Mouse (Mus musculus): Measurements from ENCODE around the gene Tcstv1. TPM values are rescaled to one million over a fixed set of nuclear protein-coding genes. Genes with fewer than 3 reads are reported as not detected.
"Not testable (repeated sequence)": the region's sequence is repeated elsewhere in the genome, so short reads cannot be mapped to it uniquely, and the experiment has no call there.

Gene Tcstv1
- not detected for total RNA-seq (2021)

DNA sequence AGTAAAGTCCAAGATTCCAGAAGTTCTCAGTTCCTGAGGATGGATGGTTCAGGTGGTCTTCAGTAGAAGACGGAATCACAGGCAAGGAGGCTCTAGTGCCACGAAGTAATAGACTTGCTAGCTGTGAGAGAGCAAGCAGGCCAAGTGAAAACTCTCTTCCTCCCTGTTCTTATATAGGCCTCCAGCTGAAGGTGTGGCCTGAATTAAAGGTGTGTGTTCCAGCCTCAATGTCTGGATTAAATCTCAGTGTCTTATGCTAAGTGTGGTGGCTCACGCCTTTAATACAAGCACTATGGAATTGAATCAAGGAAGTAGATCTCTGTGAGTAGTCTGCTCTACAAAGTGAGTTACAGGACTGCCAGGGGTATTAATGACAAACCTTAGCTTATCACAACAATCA, at the start of gene Tcstv1:
Gene Tcstv1, minus strand, starts transcription at position 101 of the 400 bp plus-strand sequence.
- not testable (repeated sequence) for DNase-seq

DNA sequence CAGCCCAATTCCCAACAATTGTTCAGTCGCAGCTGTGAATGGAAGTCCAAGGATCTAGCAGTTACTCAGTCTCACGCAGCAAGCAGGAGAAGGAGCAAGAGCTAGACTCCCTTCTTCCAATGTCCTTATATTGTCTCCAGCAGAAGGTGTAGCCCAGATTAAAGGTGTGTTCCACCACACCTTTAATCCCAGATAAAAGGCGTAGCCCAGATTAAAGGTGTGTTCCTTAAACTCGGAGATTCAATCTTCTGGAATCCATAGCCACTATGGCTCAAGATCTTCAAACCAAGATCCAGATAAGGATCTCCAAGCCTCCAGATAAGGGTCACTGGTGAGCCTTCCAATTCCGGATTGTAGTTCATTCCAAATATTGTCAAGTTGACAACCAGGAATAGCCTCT, 34.6 kb upstream of the Tcstv1 start, which contains the start of gene Gm21761:
Gene Gm21761, minus strand, starts transcription at position 101 of the 400 bp plus-strand sequence.
- not testable (repeated sequence) for DNase-seq

DNA sequence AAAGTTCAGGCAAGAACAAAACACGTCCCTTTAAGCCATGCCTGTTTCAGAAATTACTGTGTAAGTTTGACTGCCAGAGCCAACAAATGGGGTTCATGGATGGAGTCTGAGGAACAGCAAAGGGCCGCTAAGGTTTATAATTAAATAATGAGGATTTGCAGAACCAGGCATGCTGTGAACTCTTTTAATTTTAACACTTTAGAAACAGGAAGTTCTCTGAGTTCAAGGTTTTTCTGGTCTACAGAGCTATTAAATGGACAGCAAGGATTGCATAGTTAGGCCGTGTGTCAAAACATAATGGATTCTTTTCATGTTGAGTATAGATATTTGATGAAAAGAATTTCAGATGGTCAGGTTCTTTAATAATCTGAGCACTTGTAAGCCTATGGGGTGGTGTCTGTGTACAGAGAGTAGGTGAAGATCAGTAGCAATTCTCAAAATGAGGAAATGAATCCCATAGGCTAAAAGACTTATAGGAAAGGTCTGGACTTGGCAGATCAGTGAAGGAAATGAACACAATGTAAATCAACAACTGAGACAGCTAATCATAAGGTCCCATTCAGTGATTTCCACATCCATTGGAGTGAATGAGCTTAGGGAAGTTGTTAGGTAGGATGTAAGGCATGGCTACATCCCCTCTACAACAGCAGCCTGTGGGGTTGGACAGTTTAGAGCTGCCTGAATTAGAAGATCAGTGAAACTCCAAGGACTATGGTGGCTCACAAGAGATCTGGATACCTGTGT, 30.2 kb upstream of the Tcstv1 start:
- not testable (repeated sequence) for DNase-seq

DNA sequence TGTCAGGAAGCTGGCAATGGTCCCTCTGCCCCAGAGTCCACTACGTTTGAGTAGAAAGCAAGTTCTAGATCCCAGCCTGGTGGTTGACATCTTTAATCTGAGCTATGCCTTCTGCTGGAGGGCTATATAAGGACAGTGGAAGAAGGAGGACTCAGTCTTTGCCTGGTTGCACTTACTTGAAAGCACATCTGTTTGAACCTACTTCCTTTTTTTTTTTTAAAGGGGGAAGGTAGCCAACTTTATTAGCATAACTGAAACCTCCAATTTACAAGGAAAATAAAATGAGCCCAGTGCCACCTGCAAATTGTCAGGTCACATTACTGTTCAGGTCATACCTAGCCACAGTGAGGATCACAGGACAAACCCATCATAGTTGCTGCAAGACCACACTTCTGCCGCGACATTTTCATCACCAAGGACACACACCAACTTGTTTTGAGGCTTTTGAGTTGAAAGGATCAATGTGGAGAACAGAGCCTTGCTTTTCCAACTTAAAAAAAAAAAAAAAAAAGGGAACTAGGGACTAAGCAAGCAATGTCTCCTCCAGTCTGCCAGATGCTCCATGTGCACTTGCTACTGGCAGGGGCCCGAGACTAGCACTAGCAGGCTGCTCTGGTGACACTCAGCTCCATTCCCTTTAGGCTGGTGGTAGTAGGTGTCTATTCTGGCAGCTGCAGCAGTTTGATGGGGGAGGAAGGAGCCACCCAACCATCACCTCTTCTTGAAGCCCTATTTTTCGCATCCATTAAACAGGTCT, 22.6 kb upstream of the Tcstv1 start:
- DNase-seq, result not testable (repeated sequence)

DNA sequence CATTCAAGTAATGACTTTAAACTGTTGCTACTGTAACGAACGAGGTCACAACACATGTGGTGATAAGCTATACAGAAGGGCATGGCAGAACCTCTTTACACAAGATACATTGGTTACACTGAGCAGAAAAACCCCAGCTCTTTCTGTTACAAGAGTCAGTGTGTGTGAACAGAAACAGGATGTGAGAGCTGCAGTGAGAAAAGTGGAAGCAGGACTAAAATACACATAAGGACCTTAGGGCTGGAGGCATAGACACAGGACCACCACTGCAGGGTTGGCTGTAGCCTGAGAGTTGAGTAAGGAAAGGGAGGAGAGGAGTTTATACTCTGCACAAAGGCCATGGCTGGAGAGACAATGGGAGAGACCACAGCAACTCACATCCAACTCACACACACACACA, 21.9 kb upstream of the Tcstv1 start:
- not testable (repeated sequence) for DNase-seq

DNA sequence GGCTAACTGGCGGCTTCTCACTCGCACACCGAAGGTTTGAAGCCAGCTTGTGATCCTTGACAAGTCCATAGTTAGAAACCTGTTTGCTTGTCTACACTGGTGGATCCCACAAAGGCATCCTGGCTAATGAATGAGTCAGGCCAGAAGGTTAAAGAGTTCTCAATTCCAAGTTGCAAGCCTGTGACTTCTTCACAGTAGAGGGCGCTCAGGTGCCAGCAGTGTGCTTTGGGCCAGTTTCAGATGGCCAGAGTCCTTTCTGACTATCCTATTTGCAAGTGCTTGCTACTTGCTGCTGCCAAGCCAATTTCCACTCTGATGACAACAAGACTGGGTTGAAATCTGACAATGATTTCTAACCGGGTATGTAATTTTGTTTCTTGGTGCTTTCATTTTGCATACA, 4.0 kb upstream of the Tcstv1 start:
- not testable (repeated sequence) for DNase-seq

DNA sequence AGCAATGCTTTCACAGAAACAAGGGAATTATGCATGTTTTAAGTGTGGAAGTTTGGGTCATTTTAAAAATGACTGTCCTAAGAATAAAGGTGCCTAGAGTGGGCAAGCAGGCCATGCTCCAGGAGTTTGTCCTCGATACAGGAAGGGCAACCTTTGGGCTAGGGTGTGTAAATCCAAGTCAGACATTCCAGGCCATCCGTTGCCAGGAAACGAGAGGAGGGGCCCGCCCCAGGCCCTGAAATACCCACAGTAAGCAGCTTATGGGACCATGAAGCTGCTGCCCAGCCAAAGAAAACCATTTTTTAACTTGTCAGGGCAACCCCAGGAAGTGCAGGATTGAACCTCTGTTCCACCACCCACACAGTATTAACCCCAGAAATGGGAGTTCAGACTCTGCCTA, 7.7 kb downstream of the Tcstv1 start:
- DNase-seq, result not testable (repeated sequence)

DNA sequence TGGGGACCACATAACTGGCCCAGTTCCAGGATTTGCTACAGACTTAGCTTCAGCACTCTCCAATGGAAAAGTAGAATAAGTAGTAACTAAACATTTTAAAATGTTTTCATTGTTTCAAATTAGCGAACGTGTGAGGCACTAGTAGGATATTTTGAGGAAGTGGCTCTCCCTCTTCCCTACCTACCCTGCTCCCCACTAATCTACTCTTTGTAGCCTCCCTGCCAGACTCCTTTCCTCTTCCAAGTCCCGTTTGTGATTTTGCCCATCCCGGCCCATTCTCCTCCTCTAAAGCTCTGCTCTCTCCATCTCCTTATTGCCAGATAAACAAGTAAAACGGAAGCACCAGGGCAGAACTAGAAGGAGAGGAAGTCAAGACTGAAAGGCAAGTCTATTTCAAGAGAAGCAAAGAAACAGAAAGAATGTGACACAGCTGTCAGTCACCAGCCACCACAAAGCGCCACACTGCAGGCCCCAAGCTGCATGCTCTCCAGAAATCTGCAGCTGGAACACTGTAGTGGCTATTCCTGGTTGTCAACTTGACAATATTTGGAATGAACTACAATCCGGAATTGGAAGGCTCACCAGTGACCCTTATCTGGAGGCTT, 30.1 kb downstream of the Tcstv1 start:
- not testable (repeated sequence) for DNase-seq

DNA sequence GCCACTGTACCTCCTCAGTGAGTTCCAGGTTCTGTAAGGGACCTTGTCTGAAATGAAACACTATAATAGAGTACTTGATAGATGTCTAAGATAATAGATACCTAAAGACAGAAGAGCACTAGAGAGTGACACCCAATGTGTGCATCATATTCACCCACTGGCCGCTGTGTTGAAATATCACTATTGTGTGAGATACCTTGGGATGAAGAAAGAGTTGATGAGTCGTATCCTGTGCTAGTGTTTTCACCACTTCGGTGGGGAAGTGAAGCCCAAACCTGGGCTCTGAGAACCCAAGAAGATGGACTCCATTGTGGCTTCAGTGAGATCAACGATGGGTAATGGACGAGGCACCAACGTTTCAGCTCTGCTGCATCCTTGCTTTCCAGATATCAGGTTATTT, 32.2 kb downstream of the Tcstv1 start:
- not testable (repeated sequence) for DNase-seq

Other genes with a start within 250 kb of the Tcstv1 start
- 100 to 1,000 TPM; 107 to 115 TPM for gene Hmgcs1, start 204.4 kb downstream of the Tcstv1 start, total RNA-seq (2021)
- under 1 TPM; 0.68 to 0.69 TPM for gene Nim1k, start 138.9 kb downstream of the Tcstv1 start, total RNA-seq (2021)
- gene Zfp131, start 103.9 kb downstream of the Tcstv1 start, total RNA-seq (2021), result 10 to 100 TPM; 29.4 to 32.6 TPM
- gene AF067063, start 64.6 kb downstream of the Tcstv1 start, total RNA-seq (2021), result not detected
- gene D13Ertd608e, start 58.8 kb downstream of the Tcstv1 start, total RNA-seq (2021), result not detected
- gene Gm21761, start 34.5 kb upstream of the Tcstv1 start, total RNA-seq (2021), result not detected
- not detected for gene B020031M17Rik, start 56.0 kb upstream of the Tcstv1 start, total RNA-seq (2021)
- gene Gm36079, start 132.2 kb upstream of the Tcstv1 start, total RNA-seq (2021), result not detected
- not detected for gene Gm21188, start 157.4 kb upstream of the Tcstv1 start, total RNA-seq (2021)
- gene Gm20767, start 245.5 kb upstream of the Tcstv1 start, total RNA-seq (2021), result not detected

Data from heart, postnatal 4 days (tissue).